ENCODE assay signal across 8 mouse cellular contexts in the genomic region with DNA sequence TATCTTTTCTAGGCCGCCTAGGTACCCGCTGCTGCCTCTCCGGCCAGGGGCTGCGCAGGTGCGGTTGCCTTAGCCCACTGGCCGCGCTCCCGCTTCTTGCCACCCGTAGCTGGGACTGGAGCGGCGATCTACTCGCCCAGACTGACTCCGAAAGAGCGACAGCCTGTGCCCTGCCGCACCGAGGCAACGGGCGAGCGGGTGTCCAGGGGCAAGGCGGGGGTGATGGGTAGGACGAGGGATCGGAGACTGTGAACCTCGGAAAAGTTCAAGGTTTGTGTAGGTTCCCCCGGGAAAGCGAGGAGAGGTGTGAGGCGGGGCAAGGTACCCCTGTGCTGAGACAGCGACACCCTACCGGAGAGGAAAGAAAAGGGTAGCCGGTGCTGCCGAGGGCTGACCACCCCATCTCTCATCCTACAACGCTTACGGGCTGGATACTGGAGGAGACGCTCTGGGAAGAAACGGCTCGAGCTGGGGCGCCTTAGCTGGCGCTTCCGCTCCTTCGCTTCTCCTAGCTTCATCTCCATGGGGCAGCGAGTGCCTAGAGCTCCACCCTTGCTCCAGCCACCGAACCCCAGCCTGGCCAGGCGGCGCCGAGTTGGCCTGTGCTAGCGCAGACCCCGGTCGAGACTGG. TPM values are rescaled to one million over a fixed set of nuclear protein-coding genes. Genes with fewer than 3 reads are reported as not detected.
DNase-seq lines count a peak whose midpoint lies in the region; ATAC-seq lines count a peak whose summit lies in the region.

No protein-coding gene starts in this region.

- peak; percentile 9 for DNase-seq in layer of hippocampus, adult 9-11 months
- DNase-seq in layer of hippocampus, adult 11-12 months (ENCODE audit: low spot score): no peak
- peak; percentile 24 to 48 for DNase-seq in cerebellum, adult 18-20 months
- peak; percentile 41 for DNase-seq in left cerebral cortex, postnatal 4 days
- DNase-seq in urinary bladder, postnatal 4 days (ENCODE audit: low spot score in 2 of 2): no peak
- DNase-seq in thymus, postnatal 25 days: no peak

- no peaks in the 10 kb centered on the region for H3K36me3 ChIP-seq in embryonic facial prominence, embryonic 15.5 days
- no peaks in the 10 kb centered on the region for H3K36me3 ChIP-seq in neural tube, embryonic 14.5 days (ENCODE audit: control insufficient read depth, insufficient read depth, low read length)

- peak overlapping the region; percentile 98 for H3K4me2 ChIP-seq in embryonic facial prominence, embryonic 15.5 days (replicated peaks)
- peak overlapping the region; percentile 97 for H3K4me2 ChIP-seq in neural tube, embryonic 14.5 days (ENCODE audit: low read depth, low read length)

- under 1% methylated on average over 47 of the region's 47 CpGs for WGBS in embryonic facial prominence, embryonic 15.5 days
- under 1% methylated on average over 47 of the region's 47 CpGs for WGBS in neural tube, embryonic 14.5 days

- H3K4me1 ChIP-seq in embryonic facial prominence, embryonic 15.5 days: peaks cover 31% of the 10 kb centered on the region
- H3K4me1 ChIP-seq in neural tube, embryonic 14.5 days (ENCODE audit: control insufficient read depth, insufficient read depth, low read length): peaks cover 6% of the 10 kb centered on the region; the same call in 1 of the 2 replicates

- peak overlapping the region; percentile 55 for H3K4me3 ChIP-seq in embryonic facial prominence, embryonic 15.5 days (replicated peaks)
- H3K4me3 ChIP-seq in neural tube, embryonic 14.5 days (ENCODE audit: low read depth, low read length): peak overlapping the region; percentile 71

- H3K9me3 ChIP-seq in embryonic facial prominence, embryonic 15.5 days (replicated peaks): no peaks in the 10 kb centered on the region
- no peaks in the 10 kb centered on the region for H3K9me3 ChIP-seq in neural tube, embryonic 14.5 days (ENCODE audit: control insufficient read depth, low read length)

- no peak overlapping the region for H3K9ac ChIP-seq in embryonic facial prominence, embryonic 15.5 days
- peak overlapping the region; percentile 78 for H3K9ac ChIP-seq in neural tube, embryonic 14.5 days (replicated peaks; ENCODE audit: low read depth, low read length)

- no peak for ATAC-seq in embryonic facial prominence, embryonic 15.5 days (ENCODE audit: insufficient number of reproducible peaks, low FRiP score, low TSS enrichment, low read depth)
- ATAC-seq in neural tube, embryonic 14.5 days (ENCODE audit: low read depth): no peak

- H3K27ac ChIP-seq in embryonic facial prominence, embryonic 15.5 days (replicated peaks): no peak overlapping the region
- H3K27ac ChIP-seq in neural tube, embryonic 14.5 days (ENCODE audit: low read depth, low read length): peak overlapping the region; percentile 48

- peaks cover 93% of the 10 kb centered on the region for H3K27me3 ChIP-seq in embryonic facial prominence, embryonic 15.5 days
- H3K27me3 ChIP-seq in neural tube, embryonic 14.5 days (ENCODE audit: control insufficient read depth, insufficient read depth, low read length): 0 out of 2 replicates have a peak, but pooled peaks cover 3% of the 10 kb centered on the region

- intact Hi-C loops in left cerebral cortex, postnatal 4 days (cut with DNase I): loop anchor here (5.0 kb wide), 1 partner anchor 151 kb away; no protein-coding TSS in a partner anchor

RNA-seq across cellular contexts. Expression of a gene that starts 0.9 kb away (rescaled TPM):
- polyA plus RNA-seq in embryonic facial prominence, embryonic 15.5 days (2015; fragmentation: Nextera tagmentation; extraction: Ambion mirVana): 0.44 and 1.0 TPM in 2 replicates
- total RNA-seq in left cerebral cortex, postnatal 4 days (2021): 10 to 100 TPM; 16.0 to 16.8 TPM
- polyA plus RNA-seq in neural tube, embryonic 14.5 days (2014; fragmentation: Nextera tagmentation; extraction: Ambion mirVana): 5.8 and 6.1 TPM in 2 replicates

Comparison
In these comparisons a context has a peak if more than half of its experiments do, and no peak if none do; other contexts are left out.
1. DNase-seq: peak in layer of hippocampus, adult 9-11 months (single experiment), cerebellum, adult 18-20 months (2 of 2) and left cerebral cortex, postnatal 4 days (single experiment); none in layer of hippocampus, adult 11-12 months (single experiment), urinary bladder, postnatal 4 days (0 of 2) and thymus, postnatal 25 days (single experiment).